10 mouse cellular contexts compared by ENCODE assay signal in genomic region chr4:119234348-119234747, GRCm38 (mm10). TPM values are rescaled to one million over a fixed set of nuclear protein-coding genes. Genes with fewer than 3 reads are reported as not detected.
DNase-seq lines count a peak whose midpoint lies in the region; ATAC-seq and TF ChIP-seq lines count a peak whose summit lies in the region.
"Had no signal": no experiment of that assay in that cellular context is flagged by ENCODE, and none has a peak within 500 bp of the region (broad histone marks: within the 10 kb centered on the region; RNA-seq: fewer than 3 reads in every experiment).

No protein-coding gene starts in this region.

- H3K4me2 ChIP-seq in heart, embryonic 14.5 days (ENCODE audit: low read length): peak overlapping the region; percentile 83
- peak overlapping the region; percentile 86 for H3K4me2 ChIP-seq in hindbrain, embryonic 15.5 days
- peak overlapping the region; percentile 92 for H3K4me2 ChIP-seq in midbrain, embryonic 11.5 days

- peak overlapping the region in 1 of 2 experiments; percentile 67; a peak in 1 of 4 replicates for H3K27ac ChIP-seq in heart, embryonic 14.5 days (replicated peaks in 1 of 2; ENCODE audit: control insufficient read depth in 1 of 2, insufficient read depth in 1 of 2, low read depth in 2 of 2, low read length in 2 of 2)
- no peak overlapping the region for H3K27ac ChIP-seq in MEL (ENCODE audit: control insufficient read depth, low read depth, low read length)
- no peak overlapping the region for H3K27ac ChIP-seq in hindbrain, embryonic 15.5 days (replicated peaks)
- no peak overlapping the region for H3K27ac ChIP-seq in midbrain, embryonic 11.5 days (ENCODE audit: low read depth, low read length)

- no peaks in the 10 kb centered on the region for H3K9me3 ChIP-seq in heart, embryonic 14.5 days (ENCODE audit: control insufficient read depth, low read length)
- no peaks in the 10 kb centered on the region for H3K9me3 ChIP-seq in MEL (replicated peaks; ENCODE audit: insufficient read depth, low read length)
- H3K9me3 ChIP-seq in hindbrain, embryonic 15.5 days: no peaks in the 10 kb centered on the region
- H3K9me3 ChIP-seq in midbrain, embryonic 11.5 days (ENCODE audit: control insufficient read depth, low read length): no peaks in the 10 kb centered on the region

- no peak for TF ChIP-seq CTCF in MEL (IDR thresholded peaks at IDR 0.05 in 2 of 3, conservative IDR thresholded peaks at IDR 0.05 in 1 of 3; ENCODE audit: control insufficient read depth in 1 of 3, insufficient read depth in 1 of 3, low read depth in 2 of 3, low read length in 3 of 3, poor library complexity in 1 of 3, severe bottlenecking in 1 of 3)

- 68% methylated on average over 3 of the region's 3 CpGs for WGBS in heart, embryonic 14.5 days
- 86% methylated on average over 3 of the region's 3 CpGs for WGBS in hindbrain, embryonic 15.5 days
- WGBS in midbrain, embryonic 11.5 days: 82% methylated on average over 3 of the region's 3 CpGs

- H3K79me2 ChIP-seq in MEL (ENCODE audit: control insufficient read depth, insufficient read depth, low read length, poor library complexity): peaks cover 14% of the 10 kb centered on the region

- no peak for TF ChIP-seq EP300 in MEL (IDR thresholded peaks at IDR 0.05; ENCODE audit: low read depth in 1 of 2, low read length in 2 of 2)

- H3K9ac ChIP-seq in heart, embryonic 14.5 days (ENCODE audit: low read length): peak overlapping the region; percentile 85; the same call in 1 of the 2 replicates
- H3K9ac ChIP-seq in MEL (ENCODE audit: control insufficient read depth, low read depth, low read length, poor library complexity, severe bottlenecking): peak overlapping the region; percentile 84; the same call in 1 of the 2 replicates
- H3K9ac ChIP-seq in hindbrain, embryonic 15.5 days: no peak overlapping the region
- no peak overlapping the region for H3K9ac ChIP-seq in midbrain, embryonic 11.5 days (ENCODE audit: low read length)

- H3K4me1 ChIP-seq in heart, embryonic 14.5 days (ENCODE audit: control insufficient read depth in 2 of 2, insufficient read depth in 2 of 2, low read length in 2 of 2): peaks cover 0 to 18% of the 10 kb centered on the region in 2 experiments; a peak in 2 of 4 replicates
- peaks cover 3 to 4% of the 10 kb centered on the region in 2 experiments; a peak in 2 of 4 replicates for H3K4me1 ChIP-seq in MEL (ENCODE audit: control insufficient read depth in 1 of 2, insufficient read depth in 2 of 2, low read length in 2 of 2)
- H3K4me1 ChIP-seq in hindbrain, embryonic 15.5 days (replicated peaks): peaks cover 33% of the 10 kb centered on the region
- peaks cover 15% of the 10 kb centered on the region for H3K4me1 ChIP-seq in midbrain, embryonic 11.5 days (ENCODE audit: control insufficient read depth, insufficient read depth, low read length)

- TF ChIP-seq RAD21 in MEL (IDR thresholded peaks at IDR 0.05; ENCODE audit: low read depth, low read length): no peak

- H3K27me3 ChIP-seq in heart, embryonic 14.5 days (ENCODE audit: control insufficient read depth, insufficient read depth, low read length): no peaks in the 10 kb centered on the region
- no peaks in the 10 kb centered on the region for H3K27me3 ChIP-seq in MEL (ENCODE audit: control insufficient read depth in 1 of 2, insufficient read depth in 2 of 2, low read length in 2 of 2)
- no peaks in the 10 kb centered on the region for H3K27me3 ChIP-seq in hindbrain, embryonic 15.5 days
- H3K27me3 ChIP-seq in midbrain, embryonic 11.5 days (ENCODE audit: control insufficient read depth, insufficient read depth, low read length): no peaks in the 10 kb centered on the region

- H3K4me3 ChIP-seq in heart, embryonic 14.5 days (ENCODE audit: control insufficient read depth in 1 of 2, insufficient read depth in 1 of 2, low read depth in 1 of 2, low read length in 2 of 2): peak overlapping the region in 1 of 2 experiments; percentile 89; a peak in 2 of 4 replicates
- H3K4me3 ChIP-seq in MEL (ENCODE audit: control insufficient read depth in 1 of 2, insufficient read depth in 1 of 2, low read depth in 2 of 2, low read length in 2 of 2): peak overlapping the region in 1 of 2 experiments; percentile 92; a peak in 3 of 4 replicates
- peak overlapping the region; percentile 95 for H3K4me3 ChIP-seq in hindbrain, embryonic 15.5 days
- H3K4me3 ChIP-seq in midbrain, embryonic 11.5 days (ENCODE audit: low read depth, low read length): peak overlapping the region; percentile 7; the same call in 1 of the 2 replicates

- no peak for DNase-seq in heart, adult 18-20 months
- no peak for DNase-seq in MEL (ENCODE audit: low read depth, low spot score)
- no peak for DNase-seq in midbrain, embryonic 11.5 days (ENCODE audit: low spot score, missing footprints)
- no peak for DNase-seq in cerebellum, adult 18-20 months
- DNase-seq in right cerebral cortex, postnatal 36 days (ENCODE audit: low spot score in 2 of 2): no peak
- DNase-seq in embryo, embryonic 11 days: no peak
- DNase-seq: thymus, adult 18-20 months had no signal

- ATAC-seq in heart, embryonic 14.5 days (ENCODE audit: insufficient number of reproducible peaks, insufficient read depth, low FRiP score, low read depth): no peak
- ATAC-seq in hindbrain, embryonic 15.5 days (ENCODE audit: low FRiP score, low read depth): no peak
- no peak for ATAC-seq in midbrain, embryonic 11.5 days (ENCODE audit: low FRiP score)

- no peak for TF ChIP-seq POLR2A in MEL (IDR thresholded peaks at IDR 0.05; ENCODE audit: control insufficient read depth in 1 of 2, insufficient read depth in 1 of 2, low read depth in 1 of 2, low read length in 2 of 2, poor library complexity in 1 of 2)

- H3K36me3 ChIP-seq in heart, embryonic 14.5 days (ENCODE audit: control insufficient read depth, insufficient read depth, low read length): peaks cover 26% of the 10 kb centered on the region
- peaks cover 0 to 13% of the 10 kb centered on the region in 2 experiments; a peak in 2 of 4 replicates for H3K36me3 ChIP-seq in MEL (ENCODE audit: control insufficient read depth in 1 of 2, insufficient read depth in 2 of 2, low read length in 2 of 2)
- peaks cover 21% of the 10 kb centered on the region for H3K36me3 ChIP-seq in hindbrain, embryonic 15.5 days
- H3K36me3 ChIP-seq in midbrain, embryonic 11.5 days (ENCODE audit: control insufficient read depth, insufficient read depth, low read length): no peaks in the 10 kb centered on the region

TF ChIP-seq in MEL, 35 proteins besides CTCF, POLR2A, EP300 and RAD21 (continues in another document):
- TF ChIP-seq ELF1 (IDR thresholded peaks at IDR 0.05; ENCODE audit: low read depth, low read length): no peak
- TF ChIP-seq HCFC1 (IDR thresholded peaks at IDR 0.05; ENCODE audit: low read depth, low read length): no peak
- TF ChIP-seq USF2 (IDR thresholded peaks at IDR 0.05; ENCODE audit: borderline replicate concordance in 1 of 2, insufficient read depth in 1 of 2, low read depth in 1 of 2, low read length in 2 of 2): no peak
- no peak for TF ChIP-seq ZKSCAN1 (IDR thresholded peaks at IDR 0.05; ENCODE audit: low read depth, low read length)
- TF ChIP-seq GATA1 (IDR thresholded peaks at IDR 0.05; ENCODE audit: low read depth, low read length): no peak

RNA-seq across cellular contexts. Expression of gene P3h1, which starts 1.6 kb away (rescaled TPM):
- polyA plus RNA-seq in heart, embryonic 14.5 days (2014; fragmentation: Nextera tagmentation; extraction: Ambion mirVana): 40.9 and 42.0 TPM in 2 replicates
- 1 to 10 TPM; 9.4 to 9.9 TPM for total RNA-seq in heart, adult 18-20 months (2021)
- total RNA-seq in MEL (2012; rRNA removed): 12.9 and 15.7 TPM in 2 replicates
- polyA plus RNA-seq in MEL (2012; ENCODE audit: insufficient read depth in 1 of 2, insufficient read length in 2 of 2, low read depth in 1 of 2, low replicate concordance in 2 of 2, missing spikeins in 1 of 2): 10 to 100 TPM in 1 of 2 experiments, not detected in 1; 30.2 TPM
- 11.6 and 12.0 TPM in 2 replicates for polyA plus RNA-seq in hindbrain, embryonic 15.5 days (2015; fragmentation: Nextera tagmentation; extraction: Ambion mirVana)
- 15.5 TPM in 2 replicates for polyA plus RNA-seq in midbrain, embryonic 11.5 days (2014; fragmentation: Nextera tagmentation; extraction: Ambion mirVana)

RNA-seq across cellular contexts. Expression of gene AU022252, which starts 1.8 kb away (rescaled TPM):
- 24.8 and 25.1 TPM in 2 replicates for polyA plus RNA-seq in heart, embryonic 14.5 days (2014; fragmentation: Nextera tagmentation; extraction: Ambion mirVana)
- total RNA-seq in heart, adult 18-20 months (2021): 10 to 100 TPM; 24.8 to 26.5 TPM
- total RNA-seq in MEL (2012; rRNA removed): 12.3 and 12.8 TPM in 2 replicates
- 10 to 100 TPM in 1 of 2 experiments, not detected in 1; 24.9 TPM for polyA plus RNA-seq in MEL (2012; ENCODE audit: insufficient read depth in 1 of 2, insufficient read length in 2 of 2, low read depth in 1 of 2, low replicate concordance in 2 of 2, missing spikeins in 1 of 2)
- 28.7 and 29.4 TPM in 2 replicates for polyA plus RNA-seq in hindbrain, embryonic 15.5 days (2015; fragmentation: Nextera tagmentation; extraction: Ambion mirVana)
- 32.2 and 35.2 TPM in 2 replicates for polyA plus RNA-seq in midbrain, embryonic 11.5 days (2014; fragmentation: Nextera tagmentation; extraction: Ambion mirVana)

RNA-seq across cellular contexts. Expression of gene Tmem269, which starts 16.3 kb away (rescaled TPM):
- 0.19 TPM in 1 of 2 replicates, not detected in the other for polyA plus RNA-seq in heart, embryonic 14.5 days (2014; fragmentation: Nextera tagmentation; extraction: Ambion mirVana)
- total RNA-seq in heart, adult 18-20 months (2021): not detected
- not detected in 2 replicates for total RNA-seq in MEL (2012; rRNA removed)
- under 1 TPM in 1 of 2 experiments, not detected in 1; 0.07 TPM for polyA plus RNA-seq in MEL (2012; ENCODE audit: insufficient read depth in 1 of 2, insufficient read length in 2 of 2, low read depth in 1 of 2, low replicate concordance in 2 of 2, missing spikeins in 1 of 2)
- 0.16 TPM in 2 replicates for polyA plus RNA-seq in hindbrain, embryonic 15.5 days (2015; fragmentation: Nextera tagmentation; extraction: Ambion mirVana)
- 0.31 TPM in 1 of 2 replicates, not detected in the other for polyA plus RNA-seq in midbrain, embryonic 11.5 days (2014; fragmentation: Nextera tagmentation; extraction: Ambion mirVana)
- total RNA-seq: neutrophil, adult 5-6 weeks had no signal

RNA-seq across cellular contexts. Expression of gene Cldn19, which starts 20.9 kb away (rescaled TPM):
- polyA plus RNA-seq in heart, embryonic 14.5 days (2014; fragmentation: Nextera tagmentation; extraction: Ambion mirVana): not detected in 2 replicates
- total RNA-seq in heart, adult 18-20 months (2021): not detected
- total RNA-seq in MEL (2012; rRNA removed): not detected in 2 replicates
- not detected for polyA plus RNA-seq in MEL (2012; ENCODE audit: insufficient read depth in 1 of 2, insufficient read length in 2 of 2, low read depth in 1 of 2, low replicate concordance in 2 of 2, missing spikeins in 1 of 2)
- polyA plus RNA-seq in hindbrain, embryonic 15.5 days (2015; fragmentation: Nextera tagmentation; extraction: Ambion mirVana): 0.80 and 1.2 TPM in 2 replicates
- polyA plus RNA-seq in midbrain, embryonic 11.5 days (2014; fragmentation: Nextera tagmentation; extraction: Ambion mirVana): 0.49 TPM in 1 of 2 replicates, not detected in the other
- total RNA-seq: neutrophil, adult 5-6 weeks had no signal

RNA-seq across cellular contexts. Expression of gene Svbp, which starts 39.2 kb away (rescaled TPM):
- 140 and 141 TPM in 2 replicates for polyA plus RNA-seq in heart, embryonic 14.5 days (2014; fragmentation: Nextera tagmentation; extraction: Ambion mirVana)
- 10 to 100 TPM; 15.4 to 19.6 TPM for total RNA-seq in heart, adult 18-20 months (2021)
- total RNA-seq in MEL (2012; rRNA removed): 63.7 and 64.7 TPM in 2 replicates
- 100 to 1,000 TPM in 1 of 2 experiments, not detected in 1; 131 TPM for polyA plus RNA-seq in MEL (2012; ENCODE audit: insufficient read depth in 1 of 2, insufficient read length in 2 of 2, low read depth in 1 of 2, low replicate concordance in 2 of 2, missing spikeins in 1 of 2)
- 221 and 231 TPM in 2 replicates for polyA plus RNA-seq in hindbrain, embryonic 15.5 days (2015; fragmentation: Nextera tagmentation; extraction: Ambion mirVana)
- 173 and 179 TPM in 2 replicates for polyA plus RNA-seq in midbrain, embryonic 11.5 days (2014; fragmentation: Nextera tagmentation; extraction: Ambion mirVana)

Comparison
In these comparisons a context has a peak if more than half of its experiments do, and no peak if none do; other contexts are left out.
1. H3K9ac ChIP-seq: peak in heart, embryonic 14.5 days (single experiment) and MEL (single experiment); none in hindbrain, embryonic 15.5 days (single experiment) and midbrain, embryonic 11.5 days (single experiment).
2. Peak in every context shown above with its lines, with median percentiles within 50 percentile points of each other: H3K4me2 ChIP-seq.